Mouse (Mus musculus): ENCODE results near the gene Pik3c2g.

DNA sequence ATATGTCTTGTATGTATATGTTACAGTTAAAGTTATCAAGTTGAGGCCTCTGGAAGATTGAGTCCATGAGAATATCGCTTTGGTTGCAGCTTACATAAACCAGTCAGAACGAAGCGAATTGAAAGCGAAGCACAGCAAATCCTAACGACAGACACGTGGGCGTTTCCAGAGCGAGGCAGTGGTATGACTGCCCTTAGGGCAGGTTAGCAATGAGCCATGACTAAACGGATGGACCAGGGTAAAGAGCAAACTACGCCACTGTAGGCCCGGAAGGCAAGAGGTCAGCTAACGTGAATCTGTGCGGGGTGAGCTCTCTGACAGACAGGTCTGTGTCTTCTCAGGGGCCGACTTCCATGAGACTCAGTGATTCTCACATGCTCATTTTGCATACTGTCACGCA, 1.4 kb downstream of the Pik3c2g start:
- TF ChIP-seq POLR2A (IDR thresholded peaks at IDR 0.05; ENCODE audit: borderline replicate concordance, extremely low read depth, low read depth, low read length): no peak
- no peak for TF ChIP-seq CTCF (IDR thresholded peaks at IDR 0.05; ENCODE audit: insufficient read depth, low read length)

All from lung, adult 2 months (tissue).